Mouse (Mus musculus): ENCODE measurements around the gene Ulk4.
"Not testable (repeated sequence)": the region's sequence is repeated elsewhere in the genome, so short reads cannot be mapped to it uniquely, and the experiment has no call there.

Gene Ulk4

DNA sequence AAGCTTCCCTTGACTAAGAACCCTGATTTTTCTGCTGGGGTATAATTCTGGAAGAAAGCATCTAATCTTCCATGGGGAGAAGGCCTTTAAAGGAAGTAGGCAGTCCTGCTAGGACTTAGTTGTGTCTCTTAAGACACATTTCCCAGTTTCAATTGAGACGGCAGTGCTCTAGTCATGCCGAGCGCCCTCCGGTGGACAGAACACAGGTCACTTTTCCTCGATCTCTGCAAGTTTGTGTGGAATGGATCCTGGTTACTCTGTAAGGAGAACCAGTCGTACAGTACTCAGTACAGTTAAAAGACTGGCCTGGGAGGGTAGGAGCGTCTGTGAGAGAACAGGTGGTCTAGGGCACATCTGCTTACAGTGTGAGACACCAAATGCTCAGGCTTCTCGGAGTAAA, 340.6 kb downstream of the Ulk4 start:
- peak; percentile 89 for DNase-seq (ENCODE audit: low read depth, low spot score)

DNA sequence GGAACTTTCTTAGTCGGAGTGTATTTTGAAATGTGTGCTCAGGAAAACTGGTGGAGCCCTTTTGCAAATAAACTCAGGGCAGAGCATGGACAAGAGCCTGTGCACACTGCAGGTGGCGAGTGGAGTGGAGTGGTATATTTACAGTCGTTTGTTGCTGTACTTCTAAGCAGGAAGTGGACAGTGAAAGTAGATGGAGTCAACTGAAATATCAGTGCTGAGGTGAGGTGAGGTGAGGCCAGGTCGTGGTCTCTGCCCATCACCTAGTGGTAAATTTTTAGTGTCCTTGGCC, 341.4 kb downstream of the Ulk4 start:
- DNase-seq (ENCODE audit: low read depth, low spot score) = no peak

DNA sequence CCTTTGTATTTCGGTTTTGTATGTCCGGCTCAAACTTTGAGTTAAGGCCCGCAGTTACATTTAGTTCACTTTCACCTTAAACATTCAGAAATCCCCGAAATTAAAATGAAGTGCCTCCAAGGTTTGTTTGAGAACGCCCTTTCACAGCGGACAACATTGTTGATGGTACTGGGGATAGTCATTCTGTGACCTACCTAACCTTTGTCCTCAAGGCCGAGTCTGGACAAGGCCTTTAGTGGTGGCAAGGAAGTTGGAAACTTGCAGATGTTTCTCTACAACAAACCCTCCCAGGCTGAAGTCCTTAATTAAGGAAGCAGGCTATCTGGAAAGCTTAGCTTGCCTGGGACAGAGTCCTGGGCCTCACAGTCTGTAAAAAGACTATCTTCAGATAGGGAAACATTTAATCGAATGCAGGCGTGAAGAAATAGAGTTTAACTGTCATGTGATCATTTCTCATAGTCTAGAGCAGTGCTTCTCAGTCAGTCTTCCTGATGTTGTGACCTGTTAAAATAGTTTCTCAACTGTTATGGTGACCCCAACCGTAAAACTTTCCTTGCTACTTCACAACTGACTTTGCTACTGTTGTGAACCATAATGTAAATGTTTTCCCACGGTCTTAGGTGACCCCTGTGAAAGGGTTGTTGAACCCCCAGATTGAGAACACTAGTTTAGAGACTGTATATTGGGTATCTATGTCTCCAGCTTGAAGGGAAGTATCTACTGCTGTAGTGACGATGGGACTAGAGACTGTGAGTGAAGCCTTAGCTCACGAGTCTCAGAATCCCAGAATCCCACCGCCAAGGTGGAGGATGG, 342.0 kb downstream of the Ulk4 start:
- no peak for DNase-seq (ENCODE audit: low read depth, low spot score)

DNA sequence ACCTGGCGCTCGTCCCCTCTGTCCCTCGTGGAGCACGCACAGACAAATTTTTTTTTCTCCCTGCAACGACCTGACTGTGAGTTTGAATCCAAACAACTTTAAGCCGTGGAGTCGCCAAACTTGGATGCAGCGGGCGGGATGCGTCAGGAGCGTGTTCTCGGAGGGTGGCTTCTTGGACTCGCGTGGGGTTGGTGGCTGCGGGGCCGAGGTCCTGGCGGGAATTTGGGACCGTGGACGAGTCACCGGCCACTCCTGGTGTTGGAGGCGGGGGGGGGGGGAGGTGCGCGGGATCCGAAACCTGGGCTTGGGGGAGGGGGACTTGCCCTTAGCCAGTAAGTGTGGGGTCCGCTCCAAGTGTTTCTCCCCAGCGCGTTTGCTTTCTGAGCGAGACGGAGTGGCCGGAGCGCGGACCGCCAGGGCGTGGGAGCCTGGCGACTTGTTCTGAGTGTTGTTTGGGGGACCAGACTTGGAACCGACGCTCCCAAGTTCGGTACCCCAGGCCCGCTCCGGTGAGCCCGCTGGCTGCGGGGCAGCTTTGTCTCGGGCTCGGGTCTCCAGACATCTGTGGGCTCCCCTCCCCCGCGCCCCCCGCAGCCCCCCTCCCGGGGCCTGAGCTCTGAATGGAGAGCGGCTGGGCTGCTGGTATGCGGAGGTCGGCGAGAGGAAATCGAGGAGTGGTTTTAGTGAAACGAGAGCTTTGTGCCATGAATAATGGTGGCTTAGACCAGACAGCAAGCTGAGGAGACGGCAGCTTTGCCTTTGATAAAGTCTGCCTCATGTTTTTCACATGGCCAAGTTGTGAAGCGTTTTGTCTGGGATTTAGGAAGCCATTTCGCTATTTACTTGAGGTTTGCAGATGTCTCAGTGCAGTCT, 342.9 kb downstream of the Ulk4 start:
- DNase-seq (ENCODE audit: low read depth, low spot score) = peak; percentile 56

DNA sequence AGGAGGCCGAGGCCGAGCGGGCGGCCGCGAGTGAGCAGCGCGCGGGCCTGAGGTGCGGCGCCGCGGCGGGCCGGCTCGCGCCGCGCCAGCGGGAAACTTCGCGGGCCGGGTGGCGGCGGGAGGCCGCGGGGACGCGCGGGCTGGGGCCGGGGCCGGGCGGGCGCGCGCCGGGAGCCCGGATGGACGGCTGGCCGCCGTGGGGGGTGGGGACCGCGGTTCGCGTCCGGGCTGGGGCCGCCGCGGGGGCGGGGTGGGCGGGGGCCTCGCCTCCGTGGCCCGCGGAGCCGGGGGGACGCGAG, 343.5 kb downstream of the Ulk4 start:
- no peak for DNase-seq (ENCODE audit: low read depth, low spot score)

DNA sequence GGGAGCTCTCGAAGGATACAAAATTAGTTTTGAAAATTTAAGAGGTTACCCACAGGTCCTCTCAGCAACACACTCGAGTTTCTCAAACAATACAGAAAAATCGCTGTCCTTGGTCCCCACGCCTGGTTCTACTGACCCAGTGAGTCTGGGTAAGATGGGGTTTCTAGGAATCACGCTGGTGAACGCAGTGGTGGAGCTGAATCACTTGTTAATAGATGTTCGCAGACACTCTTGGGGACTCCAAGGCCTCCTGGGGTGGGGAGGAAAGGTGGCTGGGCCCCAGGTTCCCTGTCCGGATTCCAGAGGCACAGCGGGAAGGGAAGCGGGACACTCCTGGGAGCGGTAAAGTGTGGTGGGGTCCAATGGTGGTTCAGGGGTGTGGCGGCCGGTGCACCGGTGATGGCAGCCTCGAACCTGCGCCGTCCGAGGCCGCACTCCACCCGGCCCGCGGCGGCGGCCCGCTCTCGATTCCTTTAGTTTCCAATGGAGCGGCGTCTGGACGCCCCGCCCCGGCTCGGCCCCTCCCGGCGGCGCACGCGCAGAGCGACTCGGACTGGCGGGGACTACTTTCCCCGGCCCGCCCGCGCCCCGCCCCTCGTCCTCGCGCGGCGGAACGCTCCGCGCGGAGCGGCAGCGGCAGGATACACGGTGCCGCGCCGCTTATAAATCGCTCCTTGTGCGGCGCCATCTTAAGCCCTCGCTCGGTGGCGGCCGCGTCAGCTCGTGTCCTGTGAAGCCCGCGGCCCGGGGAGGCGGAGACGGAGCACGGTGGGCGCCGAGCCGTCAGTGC, 344.0 kb downstream of the Ulk4 start:
- peak; percentile 98 for DNase-seq (ENCODE audit: low read depth, low spot score)

DNA sequence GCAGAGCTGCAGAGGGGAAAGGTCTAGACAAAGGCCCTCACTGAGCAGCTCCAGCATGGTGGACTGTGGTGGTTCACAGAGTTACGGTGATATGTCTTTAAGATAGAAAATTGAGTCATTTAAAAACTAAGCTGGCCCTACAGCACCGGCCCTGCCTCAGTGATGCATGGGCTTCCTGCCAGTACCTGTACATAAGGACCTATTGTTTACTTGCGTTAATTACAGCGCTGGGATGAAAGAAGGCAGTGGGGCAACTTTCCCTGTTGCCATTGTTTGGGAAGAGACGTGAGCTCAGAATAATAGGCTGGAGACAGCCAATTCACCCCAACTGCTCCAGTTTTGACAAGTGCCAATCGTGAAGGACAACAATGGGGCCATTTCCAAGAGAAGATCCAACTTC, 344.6 kb downstream of the Ulk4 start:
- peak; percentile 77 for DNase-seq (ENCODE audit: low read depth, low spot score)

DNA sequence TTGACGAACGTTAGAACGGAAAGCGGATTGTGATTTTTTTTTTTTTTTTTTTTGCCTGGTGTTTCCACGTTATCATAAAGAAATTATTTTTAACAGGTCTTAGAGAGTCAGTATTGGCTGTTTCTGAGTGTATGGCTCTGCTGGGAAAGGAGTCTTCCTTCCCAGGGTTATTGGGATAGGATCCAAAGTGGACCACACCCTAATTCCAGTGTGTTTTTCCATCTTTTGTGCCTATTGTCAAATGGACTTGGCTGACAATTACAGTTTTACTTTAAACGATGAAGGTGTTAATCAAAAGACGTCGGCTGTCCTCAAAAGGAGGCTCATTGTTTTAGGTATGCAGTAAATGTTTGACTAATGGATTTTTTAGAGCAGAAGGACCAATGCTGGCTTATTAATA, 346.2 kb downstream of the Ulk4 start:
- DNase-seq (ENCODE audit: low read depth, low spot score) = no peak

DNA sequence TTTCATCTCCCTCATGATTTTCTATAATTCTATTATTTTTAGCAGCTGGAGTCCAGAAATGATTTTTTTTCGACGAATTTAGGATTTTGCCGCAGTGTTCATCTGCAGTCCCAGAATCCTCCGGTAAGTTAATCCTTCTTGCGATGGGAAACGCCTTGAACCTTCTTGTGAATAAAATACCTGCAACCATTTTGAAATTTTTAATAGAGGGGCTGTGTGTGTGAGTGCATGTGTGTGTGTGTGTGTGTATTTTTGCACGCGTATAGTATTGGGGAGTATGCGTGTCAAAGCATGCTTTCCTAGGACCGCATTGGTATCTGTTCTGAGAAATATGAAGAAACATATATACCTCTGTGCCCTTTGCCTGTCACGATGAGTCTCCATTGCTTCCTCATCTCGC, 347.0 kb downstream of the Ulk4 start:
- no peak for DNase-seq (ENCODE audit: low read depth, low spot score)

DNA sequence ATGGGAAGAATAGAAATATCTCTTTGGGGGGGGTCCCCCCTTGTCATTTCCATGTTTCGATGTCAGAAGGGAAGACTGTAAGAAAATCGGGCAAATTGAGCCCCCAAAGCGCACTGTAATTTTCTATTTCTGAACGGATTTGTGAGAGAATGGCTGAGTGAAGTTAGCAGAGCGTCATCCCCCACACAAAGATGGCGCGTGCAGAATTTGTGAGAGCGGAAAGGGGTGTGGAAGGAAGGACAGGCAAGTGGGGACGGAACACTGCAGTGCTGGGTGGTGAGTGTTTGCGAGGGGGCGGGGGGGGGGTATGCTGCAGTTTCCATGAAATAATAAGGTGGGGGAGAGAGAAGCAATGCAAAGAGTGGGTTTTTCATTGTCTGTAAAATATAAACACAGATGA, 347.9 kb downstream of the Ulk4 start, which contains the start of gene Ctnnb1:
Gene Ctnnb1 (plus strand): TSS at position 136 of the 400 bp plus-strand sequence.
- DNase-seq (ENCODE audit: low read depth, low spot score) = peak; percentile 45

DNA sequence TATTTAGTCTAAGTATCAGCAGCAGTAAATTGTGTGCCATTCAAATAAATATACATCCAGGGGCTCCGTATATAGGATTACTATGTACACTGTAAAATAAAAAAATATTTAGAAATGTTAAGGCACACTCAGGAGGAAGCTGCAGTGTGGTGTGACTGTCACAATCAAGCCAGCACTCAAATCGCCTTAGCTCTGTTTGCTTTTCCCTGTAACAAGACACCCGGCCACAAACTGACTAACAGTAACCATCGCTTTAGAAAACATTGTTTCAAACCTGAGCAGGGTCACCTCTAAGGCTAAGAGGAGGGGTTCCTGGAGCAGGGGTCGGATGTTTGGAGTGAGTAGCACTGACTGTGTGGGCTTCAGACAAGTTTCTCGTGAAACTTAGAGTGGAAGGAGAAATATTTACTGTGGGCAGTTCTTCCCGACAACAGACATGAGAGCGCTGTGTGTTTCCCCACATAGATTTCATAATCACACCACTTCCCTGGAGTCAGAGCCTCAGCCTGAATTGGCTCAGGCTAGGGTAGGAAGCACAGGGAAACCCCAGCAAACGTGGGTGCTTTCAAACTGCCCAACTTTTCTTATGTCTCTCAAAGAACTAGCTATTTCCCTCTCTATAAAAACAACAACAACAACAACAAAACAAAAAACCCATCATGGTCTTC, 349.9 kb downstream of the Ulk4 start:
- no peak for DNase-seq (ENCODE audit: low read depth, low spot score)

DNA sequence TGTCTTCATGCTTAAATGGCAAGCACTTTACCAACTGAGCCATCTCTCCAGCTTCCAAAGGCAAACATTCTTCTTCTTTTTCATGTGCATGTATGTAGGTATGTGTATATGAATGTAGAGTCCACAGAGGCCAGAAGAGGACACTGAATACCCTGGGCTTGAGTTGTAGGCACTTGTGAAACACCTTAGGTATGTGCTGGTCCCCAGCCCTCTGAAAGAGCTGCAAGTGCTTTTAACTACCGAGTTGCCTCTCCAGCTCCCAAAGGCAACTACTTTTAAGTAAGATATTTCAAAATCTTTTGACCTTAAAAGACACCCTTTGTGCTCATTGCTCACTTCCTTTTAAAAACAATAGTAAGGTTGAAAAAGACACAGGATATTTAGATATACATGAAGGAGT, 350.9 kb downstream of the Ulk4 start:
- DNase-seq (ENCODE audit: low read depth, low spot score) = no peak

DNA sequence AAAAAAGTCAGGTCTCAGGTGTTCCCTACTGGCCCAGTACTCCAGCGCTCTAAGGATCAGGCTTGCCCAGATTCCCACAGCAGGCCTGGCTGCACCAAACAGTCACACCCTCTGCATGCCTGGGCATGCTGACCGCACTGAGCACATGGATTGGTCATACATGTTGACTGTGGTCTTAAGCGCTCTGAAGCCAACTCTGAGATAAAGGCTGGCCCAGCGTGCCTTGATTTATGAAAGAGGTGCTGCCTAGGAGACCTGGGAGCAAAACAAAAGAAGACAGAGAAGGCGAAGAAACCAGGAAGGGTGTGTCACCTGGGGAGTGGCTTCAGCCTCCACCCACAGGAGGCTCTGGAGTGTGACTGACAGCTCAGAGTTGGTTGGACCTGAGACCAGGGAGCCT, 357.9 kb downstream of the Ulk4 start:
- no peak for DNase-seq (ENCODE audit: low read depth, low spot score)

DNA sequence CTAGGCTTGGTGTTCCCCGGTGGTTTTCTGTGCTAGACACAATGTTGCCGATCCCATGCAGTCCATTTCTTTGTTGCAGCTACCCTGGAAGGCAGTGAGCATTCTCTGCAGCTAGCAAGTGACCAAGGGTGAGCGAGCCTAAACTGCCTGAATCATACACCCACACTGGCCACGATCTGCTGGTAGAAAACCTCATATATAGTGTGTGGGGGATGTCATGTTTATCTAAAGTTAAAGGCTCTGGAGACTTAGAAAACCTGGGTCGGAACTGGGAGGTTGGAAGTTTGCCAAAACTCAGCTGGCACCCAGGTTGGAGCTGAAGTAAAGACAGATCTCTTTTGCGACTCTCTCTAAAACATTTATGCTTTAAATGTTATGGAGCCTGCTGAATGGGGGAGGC, 358.4 kb downstream of the Ulk4 start:
- DNase-seq (ENCODE audit: low read depth, low spot score) = peak; percentile 60

DNA sequence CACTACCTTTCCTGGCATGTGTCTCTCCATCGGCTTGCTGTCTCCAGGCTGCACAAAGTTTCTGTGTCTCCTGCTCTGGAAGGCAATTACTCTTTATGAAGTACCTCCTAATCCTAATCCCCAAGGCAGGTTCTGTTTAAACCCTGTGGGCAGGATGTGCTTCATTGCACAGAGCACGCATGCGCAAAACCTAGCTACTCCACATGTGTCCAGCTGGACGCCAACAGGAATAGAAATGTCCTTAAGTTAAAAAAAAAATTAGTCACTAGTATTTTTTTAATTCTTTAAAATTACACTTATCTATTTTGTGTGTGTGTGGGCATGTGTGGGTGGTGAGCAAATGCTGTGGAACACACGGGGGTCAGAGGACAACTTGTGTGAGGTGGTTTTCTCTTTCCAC, 358.8 kb downstream of the Ulk4 start:
- DNase-seq (ENCODE audit: low read depth, low spot score) = no peak

DNA sequence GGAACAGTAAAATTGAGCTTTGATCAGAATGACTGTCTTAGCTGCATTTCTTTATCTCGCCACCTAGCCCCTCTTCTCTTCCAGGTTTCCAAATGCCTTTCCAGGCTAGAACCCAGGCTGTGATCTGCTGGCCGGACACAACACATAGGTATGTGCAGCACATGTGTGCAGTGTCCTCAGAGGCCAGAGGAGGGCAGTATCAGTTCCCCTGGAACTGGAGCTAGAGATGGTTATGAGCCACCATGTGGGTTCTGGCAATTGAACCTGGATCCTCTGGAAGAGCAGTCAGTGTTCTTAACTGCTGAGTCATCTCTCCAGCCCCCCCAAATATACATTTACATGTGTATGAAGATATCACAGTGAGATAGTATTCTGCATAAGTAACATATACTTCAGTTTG, 359.4 kb downstream of the Ulk4 start:
- DNase-seq (ENCODE audit: low read depth, low spot score) = not testable (repeated sequence)

DNA sequence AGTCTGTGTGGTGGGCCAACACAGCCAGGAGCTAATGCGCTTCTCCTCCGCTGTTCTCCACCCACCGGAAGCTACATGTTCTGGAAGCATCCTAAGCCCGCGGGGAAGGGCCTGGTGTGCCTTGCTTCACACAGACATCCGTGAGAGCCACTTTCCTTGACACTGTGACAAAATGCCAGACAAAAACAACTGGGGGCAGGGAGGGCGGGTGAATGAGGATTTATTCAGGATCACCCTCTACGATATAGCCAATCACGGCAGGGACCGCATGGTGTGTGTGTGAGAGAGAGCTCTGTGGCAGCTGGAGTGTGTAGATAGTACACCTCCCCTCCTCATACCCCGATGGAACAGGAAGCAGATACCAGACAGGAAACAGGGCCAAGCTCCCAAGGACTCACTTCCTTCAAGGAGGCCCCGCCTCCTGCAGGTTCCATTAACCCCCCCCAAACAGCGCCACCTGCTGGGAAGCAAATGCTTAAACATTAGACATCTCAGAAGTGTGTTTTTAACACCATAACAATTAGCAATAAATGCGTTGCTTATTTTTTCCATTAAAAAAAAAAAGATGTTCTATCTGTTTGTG, 362.0 kb downstream of the Ulk4 start:
- DNase-seq (ENCODE audit: low read depth, low spot score) = no peak

DNA sequence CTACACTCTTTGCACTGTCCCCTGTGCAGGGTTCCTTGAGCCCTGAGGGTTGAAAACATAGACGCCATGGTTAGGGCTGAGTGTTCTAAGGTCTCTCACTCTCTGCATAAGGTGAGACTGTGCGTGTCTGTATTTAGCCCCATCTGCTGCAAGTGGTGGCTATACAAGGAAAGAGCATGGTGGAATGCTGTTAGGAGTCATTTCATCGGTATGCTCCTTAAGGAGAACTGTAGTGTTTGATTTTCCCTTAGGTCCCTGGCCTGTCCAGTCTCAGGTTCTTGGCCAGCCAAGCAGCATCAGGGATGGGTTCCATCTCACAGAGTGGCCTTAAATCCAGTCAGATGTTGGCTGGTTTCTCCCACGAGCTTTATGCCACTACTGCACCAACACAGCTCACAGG, 362.6 kb downstream of the Ulk4 start:
- no peak for DNase-seq (ENCODE audit: low read depth, low spot score)

DNA sequence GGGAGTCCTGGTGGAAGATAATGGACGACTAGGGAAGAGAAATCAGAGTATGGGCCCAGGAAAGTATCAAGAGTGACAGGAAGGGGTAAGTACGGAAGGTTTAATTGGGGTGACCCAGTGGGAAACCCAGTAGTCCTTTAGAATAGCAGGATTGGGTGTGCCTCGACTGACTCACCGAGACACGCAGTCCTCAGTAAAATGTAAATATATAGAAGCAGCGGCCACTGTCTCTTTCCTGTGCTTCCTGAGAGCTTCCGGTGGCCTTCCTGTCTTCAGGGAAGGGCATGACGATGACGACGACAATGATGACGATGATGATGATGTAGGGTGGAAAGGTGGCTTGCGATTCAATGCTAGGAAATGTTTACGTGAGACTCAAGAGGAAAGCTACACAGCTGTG, 363.8 kb downstream of the Ulk4 start:
- DNase-seq (ENCODE audit: low read depth, low spot score) = no peak

DNA sequence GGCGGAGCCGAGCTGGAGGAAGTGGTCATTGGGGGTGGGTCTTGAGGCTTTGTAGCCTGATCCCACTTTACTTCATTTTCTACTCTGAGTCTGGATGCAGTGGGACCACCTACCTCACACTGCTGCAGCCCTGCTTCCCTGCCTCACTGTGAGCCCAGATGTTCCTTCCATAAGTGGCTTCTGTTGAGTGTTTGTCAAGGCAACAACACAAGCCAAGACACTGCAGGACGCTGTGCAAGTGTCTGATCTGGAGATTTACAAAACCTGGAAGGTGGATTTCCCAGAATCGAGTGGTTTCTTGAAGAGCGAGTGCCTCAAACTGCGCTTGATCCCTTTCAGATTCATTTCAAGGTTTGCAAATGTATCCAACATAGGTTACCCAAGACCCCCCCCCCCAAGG, 368.5 kb downstream of the Ulk4 start:
- DNase-seq (ENCODE audit: low read depth, low spot score) = no peak

All from brain, adult 2 months (tissue).